Mouse (Mus musculus) limb, embryonic 10.5 days (tissue): ENCODE measurements around the gene Zfp282. TPM values are rescaled to one million over a fixed set of nuclear protein-coding genes. Genes with fewer than 3 reads are reported as not detected.
A peak's percentile ranks its signal among the peaks of the same experiment; 100 is the strongest.

Experiments used
- DNase-seq: peaks from one replicate; pipeline ENCODE4 v3.0.0-alpha.2; 2017; ENCODE audit warnings: low spot score
- H3K27ac ChIP-seq: fragments of 300-500 bp; sonication (generic); 2 replicates; pipeline ENCODE4 v1.5.1; 2016; ENCODE audit warnings: mild to moderate bottlenecking
- H3K27me3 ChIP-seq: fragments of 300-500 bp; sonication (generic); 2 replicates; pipeline ENCODE4 v1.6.1; 2016; ENCODE audit warnings: low read depth, mild to moderate bottlenecking; ENCODE audit not compliant: poor library complexity, severe bottlenecking
- H3K36me3 ChIP-seq: fragments of 300-500 bp; sonication (generic); 2 replicates; pipeline ENCODE4 v1.6.1; 2016; ENCODE audit warnings: mild to moderate bottlenecking, moderate library complexity
- H3K4me1 ChIP-seq: fragments of 300-500 bp; sonication (generic); 2 replicates; pipeline ENCODE4 v1.6.1; 2016
- H3K4me3 ChIP-seq: fragments of 300-500 bp; sonication (generic); 2 replicates; pipeline ENCODE4 v1.5.1; 2016; ENCODE audit warnings: mild to moderate bottlenecking, moderate library complexity
- H3K9me3 ChIP-seq: fragments of 300-500 bp; sonication (generic); replicated peaks from 2 replicates; pipeline ENCODE4 v1.6.1; 2016; ENCODE audit warnings: mild to moderate bottlenecking
- WGBS: fragments of 180-500 bp; shearing (Covaris S2); methylation state at CpG from one replicate; pipeline ENCODE4 v1.1.7; 2016; 5-methylcytosine and 5-hydroxymethylcytosine counted together
- polyA plus RNA-seq: library from polyadenylated mRNA; unstranded; fragments of >200 nt; fragmentation: Nextera tagmentation; extraction: Ambion mirVana; gene quantifications from 2 replicates; pipeline ENCODE4 v1.2.1, GENCODE M21; 2016

The Zfp282 gene
- polyA plus RNA-seq, 1 experiment from 2014 or later, result 20.9 TPM

GRCm38 (mm10) chr6:47953191-47953726 is 76.3 kb downstream of the Zfp282 start, which contains the start of gene Zfp956:
Zfp956 (plus strand) TSS chr6:47953390.
- Histone ChIP-seq H3K27me3 (no peaks in the 10 kb centered on the region; the same call in 1 of the 2 replicates), H3K36me3 (peaks cover 20% of the 10 kb centered on the region), H3K4me3 (peak within 1 kb of the TSS; percentile 74), H3K9me3 (no peaks in the 10 kb centered on the region), H3K27ac (peak within 1 kb of the TSS; percentile 83), H3K4me1 (peaks cover 13% of the 10 kb centered on the region)
- 1% methylated on average over 31 of the region's 31 CpGs for WGBS
- peak; percentile 91 for DNase-seq

- H3K27ac ChIP-seq, result no peak overlapping the region
- 97% methylated on average over 3 of the region's 3 CpGs for WGBS
- DNase-seq, result no peak
- peak overlapping the region; percentile 74; the same call in 1 of the 2 replicates for H3K4me3 ChIP-seq
- H3K4me1 ChIP-seq, result peaks cover 13% of the 10 kb centered on the region
- H3K36me3 ChIP-seq, result peaks cover 25% of the 10 kb centered on the region
- no peaks in the 10 kb centered on the region; the same call in 1 of the 2 replicates for H3K27me3 ChIP-seq
- H3K9me3 ChIP-seq, result no peaks in the 10 kb centered on the region
Observed at GRCm38 (mm10) chr6:47954425-47954824, 77.4 kb downstream of the Zfp282 start.

- peaks cover 13% of the 10 kb centered on the region for H3K4me1 ChIP-seq
- DNase-seq, result no peak
- H3K4me3 ChIP-seq, result no peak overlapping the region
- H3K36me3 ChIP-seq, result peaks cover 49% of the 10 kb centered on the region
- H3K9me3 ChIP-seq, result no peaks in the 10 kb centered on the region
- no peaks in the 10 kb centered on the region; the same call in 1 of the 2 replicates for H3K27me3 ChIP-seq
- no peak overlapping the region for H3K27ac ChIP-seq
Observed at GRCm38 (mm10) chr6:47957816-47958215, 80.8 kb downstream of the Zfp282 start.

Other genes with a start within 250 kb of the Zfp282 start
- gene Pdia4, start 63.8 kb upstream of the Zfp282 start, polyA plus RNA-seq, result 284 and 298 TPM in 2 replicates
- gene Zfp786, start 46.3 kb upstream of the Zfp282 start, polyA plus RNA-seq, result 5.7 and 5.8 TPM in 2 replicates
- 7.1 and 9.1 TPM in 2 replicates for gene Zfp398, start 41.5 kb upstream of the Zfp282 start, polyA plus RNA-seq
- gene Zfp212, start 43.3 kb downstream of the Zfp282 start, polyA plus RNA-seq, result 17.8 and 19.7 TPM in 2 replicates
- gene Zfp956, start 76.2 kb downstream of the Zfp282 start, polyA plus RNA-seq, result 7.4 and 9.7 TPM in 2 replicates
- 12.0 and 13.6 TPM in 2 replicates for gene Zfp777, start 171.7 kb downstream of the Zfp282 start, polyA plus RNA-seq
- 24.4 and 27.5 TPM in 2 replicates for gene Zfp746, start 209.4 kb downstream of the Zfp282 start, polyA plus RNA-seq